Mouse (Mus musculus): ENCODE results near the gene Zfp827. TPM values are rescaled to one million over a fixed set of nuclear protein-coding genes. Genes with fewer than 3 reads are reported as not detected.

Zfp827 gene
- polyA plus RNA-seq, 1 experiment from 2014 or later, result 16.8 TPM

DNA sequence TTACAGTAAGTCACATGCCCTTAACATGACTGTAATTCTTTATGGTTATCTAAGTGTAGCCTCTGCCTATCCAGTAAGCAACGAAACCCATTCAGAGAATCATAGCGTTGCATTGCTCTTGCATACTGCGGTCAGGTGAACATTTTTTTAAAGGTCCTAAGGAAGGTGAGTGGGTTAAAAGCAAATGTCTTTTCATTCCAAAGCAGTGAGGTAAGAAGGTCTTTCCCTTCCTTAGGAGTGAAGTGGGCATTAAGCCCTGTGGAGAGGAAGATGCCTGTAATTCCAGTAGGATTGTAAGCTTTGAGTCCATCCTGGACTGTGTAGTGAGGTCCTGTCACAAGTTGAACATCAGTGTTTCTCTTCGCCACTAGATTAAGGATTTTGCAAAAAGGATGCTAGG lies 66.2 kb downstream of the Zfp827 start:
- no peak overlapping the region for H3K4me3 ChIP-seq (ENCODE audit: low read depth, low read length)
- H3K4me2 ChIP-seq (ENCODE audit: low read depth, low read length), result no peak overlapping the region
- peaks cover 4% of the 10 kb centered on the region for H3K36me3 ChIP-seq (ENCODE audit: control insufficient read depth, insufficient read depth, low read length)
- no peak for ATAC-seq (ENCODE audit: low read depth)
- H3K27ac ChIP-seq (ENCODE audit: low read depth, low read length), result no peak overlapping the region
- H3K4me1 ChIP-seq (ENCODE audit: control insufficient read depth, insufficient read depth, low read length), result no peaks in the 10 kb centered on the region
- no peak overlapping the region for H3K9ac ChIP-seq (replicated peaks; ENCODE audit: low read depth, low read length)
- H3K9me3 ChIP-seq (ENCODE audit: control insufficient read depth, low read length), result no peaks in the 10 kb centered on the region
- WGBS, result 97% methylated on average over 4 of the region's 4 CpGs
- no peaks in the 10 kb centered on the region for H3K27me3 ChIP-seq (ENCODE audit: control insufficient read depth, insufficient read depth, low read length)

DNA sequence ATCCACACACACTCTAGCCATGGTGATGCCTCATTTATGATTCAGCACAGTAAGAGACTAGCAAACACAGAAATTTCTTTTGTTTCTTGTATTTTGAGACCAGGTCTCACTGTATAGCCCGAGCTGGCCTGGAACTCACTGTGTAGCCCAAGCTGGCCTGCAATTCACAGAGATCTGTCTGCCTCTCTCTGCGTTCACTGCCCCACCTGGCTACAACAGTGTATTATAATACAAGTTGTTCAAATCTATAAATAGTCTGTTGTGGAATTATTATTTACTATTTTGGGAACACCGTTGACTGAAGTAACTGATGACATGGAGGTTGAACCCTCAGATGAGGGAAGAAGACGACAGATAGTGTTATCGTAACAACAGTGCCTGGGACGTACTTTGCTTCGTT lies 66.9 kb downstream of the Zfp827 start:
- Histone ChIP-seq H3K4me3 (ENCODE audit: low read depth, low read length) (no peak overlapping the region), H3K36me3 (ENCODE audit: control insufficient read depth, insufficient read depth, low read length) (peaks cover 4% of the 10 kb centered on the region), H3K4me2 (ENCODE audit: low read depth, low read length) (no peak overlapping the region), H3K27ac (ENCODE audit: low read depth, low read length) (no peak overlapping the region), H3K9ac (replicated peaks; ENCODE audit: low read depth, low read length) (no peak overlapping the region), H3K27me3 (ENCODE audit: control insufficient read depth, insufficient read depth, low read length) (no peaks in the 10 kb centered on the region), H3K4me1 (ENCODE audit: control insufficient read depth, insufficient read depth, low read length) (no peaks in the 10 kb centered on the region), H3K9me3 (ENCODE audit: control insufficient read depth, low read length) (no peaks in the 10 kb centered on the region)
- WGBS, result 94% methylated on average over 7 of the region's 7 CpGs
- no peak for ATAC-seq (ENCODE audit: low read depth)

DNA sequence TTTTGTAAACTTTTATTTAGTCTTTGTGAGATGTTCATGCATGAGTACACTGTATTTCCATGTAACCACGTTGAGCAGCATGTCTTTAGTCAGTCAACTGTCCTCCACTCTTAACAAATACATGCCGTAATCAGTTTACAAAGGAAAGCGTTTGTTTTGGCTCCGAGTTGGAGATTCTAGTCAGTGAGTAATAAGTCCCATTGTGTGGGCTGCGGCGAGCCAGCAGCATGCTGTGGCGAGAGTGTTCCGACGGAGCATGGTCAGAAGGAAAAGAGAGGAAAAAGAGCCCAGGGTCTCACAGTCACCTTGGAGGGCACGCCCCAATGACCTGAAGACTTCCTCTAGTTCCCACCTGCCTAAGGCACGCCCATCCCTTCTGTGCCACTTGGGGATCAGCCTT lies 68.7 kb downstream of the Zfp827 start:
- H3K4me2 ChIP-seq (ENCODE audit: low read depth, low read length), result no peak overlapping the region
- no peak for ATAC-seq (ENCODE audit: low read depth)
- H3K9me3 ChIP-seq (ENCODE audit: control insufficient read depth, low read length), result no peaks in the 10 kb centered on the region
- no peaks in the 10 kb centered on the region for H3K27me3 ChIP-seq (ENCODE audit: control insufficient read depth, insufficient read depth, low read length)
- 56% methylated on average over 11 of the region's 11 CpGs for WGBS
- H3K4me1 ChIP-seq (ENCODE audit: control insufficient read depth, insufficient read depth, low read length), result no peaks in the 10 kb centered on the region
- peaks cover under 1% of the 10 kb centered on the region for H3K36me3 ChIP-seq (ENCODE audit: control insufficient read depth, insufficient read depth, low read length)
- H3K4me3 ChIP-seq (ENCODE audit: low read depth, low read length), result no peak overlapping the region
- no peak overlapping the region for H3K27ac ChIP-seq (ENCODE audit: low read depth, low read length)
- no peak overlapping the region for H3K9ac ChIP-seq (replicated peaks; ENCODE audit: low read depth, low read length)

DNA sequence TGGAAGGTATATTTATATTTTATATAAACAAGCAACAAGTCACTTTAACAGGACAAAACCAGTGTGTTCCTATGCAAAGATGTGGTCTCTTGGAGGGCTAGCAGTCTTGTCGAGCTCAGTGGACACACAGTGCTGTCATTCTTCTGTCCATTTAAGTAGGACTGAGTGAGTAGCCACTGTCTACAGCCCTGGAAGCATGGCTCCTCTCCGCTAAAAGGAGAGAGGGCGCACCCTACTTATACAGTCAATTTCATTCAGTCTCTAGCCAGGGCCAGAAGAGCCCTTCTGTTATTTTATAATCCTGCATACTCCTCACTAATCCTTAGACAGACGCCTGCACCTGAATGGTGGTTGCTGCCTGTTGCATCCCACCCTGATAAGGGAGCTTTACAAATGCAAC lies 74.5 kb downstream of the Zfp827 start:
- Histone ChIP-seq H3K27me3 (ENCODE audit: control insufficient read depth, insufficient read depth, low read length) (no peaks in the 10 kb centered on the region), H3K27ac (ENCODE audit: low read depth, low read length) (no peak overlapping the region), H3K9ac (replicated peaks; ENCODE audit: low read depth, low read length) (no peak overlapping the region), H3K4me2 (ENCODE audit: low read depth, low read length) (no peak overlapping the region), H3K4me1 (ENCODE audit: control insufficient read depth, insufficient read depth, low read length) (0 out of 2 replicates have a peak, but pooled peaks cover 3% of the 10 kb centered on the region), H3K36me3 (ENCODE audit: control insufficient read depth, insufficient read depth, low read length) (no peaks in the 10 kb centered on the region), H3K9me3 (ENCODE audit: control insufficient read depth, low read length) (no peaks in the 10 kb centered on the region), H3K4me3 (ENCODE audit: low read depth, low read length) (no peak overlapping the region)
- ATAC-seq (ENCODE audit: low read depth), result no peak
- WGBS, result 80% methylated on average over 4 of the region's 4 CpGs

DNA sequence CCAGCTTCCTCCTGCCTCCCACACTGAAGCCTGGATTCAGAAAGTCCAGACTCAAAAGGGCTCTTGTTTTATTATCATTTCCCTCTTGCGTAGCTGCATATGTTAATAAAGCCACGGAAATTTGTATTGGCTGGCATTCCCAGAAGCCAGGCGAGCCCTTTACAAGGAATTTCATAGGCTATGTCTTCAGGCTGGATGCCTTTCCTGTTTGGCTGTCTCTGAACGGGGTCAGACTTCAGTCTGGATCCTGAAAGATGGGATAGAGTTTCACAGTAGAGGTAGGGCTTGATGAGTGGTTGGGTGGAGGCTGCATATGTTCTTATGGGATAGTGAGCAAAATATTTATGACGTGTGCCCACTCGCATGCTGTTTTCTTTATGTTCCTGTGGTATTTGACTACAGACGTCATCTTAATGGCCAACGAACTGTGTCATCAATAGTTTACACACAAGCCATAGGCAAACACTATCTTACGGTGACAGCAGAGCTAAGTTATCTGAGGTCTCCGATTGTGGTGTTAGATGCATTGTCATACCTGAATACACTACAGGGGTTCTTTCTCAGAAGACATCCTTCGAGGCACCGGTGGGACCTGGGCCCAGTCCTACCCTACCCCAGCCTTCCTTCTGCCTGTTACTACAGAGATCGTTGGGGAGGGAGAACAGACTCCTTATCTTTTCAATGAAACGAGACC lies 75.1 kb downstream of the Zfp827 start:
- H3K9ac ChIP-seq (replicated peaks; ENCODE audit: low read depth, low read length), result no peak overlapping the region
- ATAC-seq (ENCODE audit: low read depth), result no peak
- WGBS, result 78% methylated on average over 14 of the region's 14 CpGs
- 0 out of 2 replicates have a peak, but pooled peaks cover 3% of the 10 kb centered on the region for H3K4me1 ChIP-seq (ENCODE audit: control insufficient read depth, insufficient read depth, low read length)
- H3K9me3 ChIP-seq (ENCODE audit: control insufficient read depth, low read length), result no peaks in the 10 kb centered on the region
- H3K36me3 ChIP-seq (ENCODE audit: control insufficient read depth, insufficient read depth, low read length), result no peaks in the 10 kb centered on the region
- H3K27me3 ChIP-seq (ENCODE audit: control insufficient read depth, insufficient read depth, low read length), result no peaks in the 10 kb centered on the region
- no peak overlapping the region for H3K27ac ChIP-seq (ENCODE audit: low read depth, low read length)
- H3K4me2 ChIP-seq (ENCODE audit: low read depth, low read length), result no peak overlapping the region
- no peak overlapping the region for H3K4me3 ChIP-seq (ENCODE audit: low read depth, low read length)

DNA sequence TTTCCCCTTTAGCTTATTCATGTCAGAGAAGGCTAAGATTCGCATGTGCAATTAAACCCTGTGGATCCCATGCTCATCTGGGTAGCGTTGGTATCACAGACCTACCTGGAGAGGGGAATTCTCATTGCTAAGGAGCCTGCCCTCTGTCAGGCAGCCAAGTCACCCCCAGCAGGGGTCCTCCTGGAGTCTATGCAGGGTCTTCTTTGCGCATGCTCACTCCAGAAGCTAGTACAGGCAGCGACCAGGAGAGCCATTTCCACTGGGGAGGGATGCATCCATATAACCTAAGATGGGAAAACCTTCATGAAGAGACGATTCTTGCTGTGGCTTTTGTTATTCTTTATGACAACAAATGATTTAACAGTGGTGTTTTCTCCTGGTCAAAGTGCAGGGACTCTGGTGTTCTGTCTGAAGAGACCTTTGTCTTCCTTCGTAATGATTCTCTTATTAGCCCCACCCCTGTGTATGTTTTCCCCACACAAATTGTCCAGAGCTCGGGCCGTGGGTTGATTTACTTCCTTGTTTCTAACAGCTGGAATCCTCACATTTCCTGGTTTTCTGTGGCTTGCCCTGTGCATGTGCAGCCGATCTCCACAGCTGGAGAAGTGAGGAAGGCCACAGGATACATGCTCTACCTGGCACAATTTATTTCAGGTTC lies 75.8 kb downstream of the Zfp827 start:
- H3K9me3 ChIP-seq (ENCODE audit: control insufficient read depth, low read length), result no peaks in the 10 kb centered on the region
- no peaks in the 10 kb centered on the region for H3K27me3 ChIP-seq (ENCODE audit: control insufficient read depth, insufficient read depth, low read length)
- no peak overlapping the region for H3K9ac ChIP-seq (replicated peaks; ENCODE audit: low read depth, low read length)
- no peak for ATAC-seq (ENCODE audit: low read depth)
- no peak overlapping the region for H3K4me3 ChIP-seq (ENCODE audit: low read depth, low read length)
- H3K4me2 ChIP-seq (ENCODE audit: low read depth, low read length), result no peak overlapping the region
- 0 out of 2 replicates have a peak, but pooled peaks cover 3% of the 10 kb centered on the region for H3K4me1 ChIP-seq (ENCODE audit: control insufficient read depth, insufficient read depth, low read length)
- WGBS, result 60% methylated on average over 9 of the region's 9 CpGs
- no peak overlapping the region for H3K27ac ChIP-seq (ENCODE audit: low read depth, low read length)
- H3K36me3 ChIP-seq (ENCODE audit: control insufficient read depth, insufficient read depth, low read length), result no peaks in the 10 kb centered on the region

DNA sequence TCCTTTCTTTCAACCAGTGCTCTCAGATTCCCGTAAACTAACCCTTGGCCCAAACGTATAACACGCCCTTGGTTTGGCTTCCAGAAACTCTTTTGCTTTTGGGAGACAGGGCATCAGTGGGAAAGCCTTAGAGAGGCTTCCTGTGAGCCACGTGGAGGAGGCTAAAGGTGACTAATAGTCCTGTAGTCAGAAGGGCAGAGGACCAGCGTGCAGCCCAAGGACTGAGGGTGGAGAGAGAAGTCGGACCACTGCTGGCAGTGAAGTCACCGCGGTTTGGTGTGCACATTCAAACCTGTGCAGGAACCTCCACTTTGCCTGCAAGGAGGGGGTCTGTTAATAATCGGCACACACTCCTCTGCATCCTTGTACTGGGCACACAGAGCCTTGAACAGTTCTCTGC lies 76.4 kb downstream of the Zfp827 start:
- 0 out of 2 replicates have a peak, but pooled peaks cover 3% of the 10 kb centered on the region for H3K4me1 ChIP-seq (ENCODE audit: control insufficient read depth, insufficient read depth, low read length)
- WGBS, result 80% methylated on average over 9 of the region's 9 CpGs
- no peaks in the 10 kb centered on the region for H3K9me3 ChIP-seq (ENCODE audit: control insufficient read depth, low read length)
- H3K27ac ChIP-seq (ENCODE audit: low read depth, low read length), result no peak overlapping the region
- H3K4me3 ChIP-seq (ENCODE audit: low read depth, low read length), result no peak overlapping the region
- H3K36me3 ChIP-seq (ENCODE audit: control insufficient read depth, insufficient read depth, low read length), result no peaks in the 10 kb centered on the region
- no peak for ATAC-seq (ENCODE audit: low read depth)
- no peak overlapping the region for H3K4me2 ChIP-seq (ENCODE audit: low read depth, low read length)
- no peaks in the 10 kb centered on the region for H3K27me3 ChIP-seq (ENCODE audit: control insufficient read depth, insufficient read depth, low read length)
- H3K9ac ChIP-seq (replicated peaks; ENCODE audit: low read depth, low read length), result no peak overlapping the region

DNA sequence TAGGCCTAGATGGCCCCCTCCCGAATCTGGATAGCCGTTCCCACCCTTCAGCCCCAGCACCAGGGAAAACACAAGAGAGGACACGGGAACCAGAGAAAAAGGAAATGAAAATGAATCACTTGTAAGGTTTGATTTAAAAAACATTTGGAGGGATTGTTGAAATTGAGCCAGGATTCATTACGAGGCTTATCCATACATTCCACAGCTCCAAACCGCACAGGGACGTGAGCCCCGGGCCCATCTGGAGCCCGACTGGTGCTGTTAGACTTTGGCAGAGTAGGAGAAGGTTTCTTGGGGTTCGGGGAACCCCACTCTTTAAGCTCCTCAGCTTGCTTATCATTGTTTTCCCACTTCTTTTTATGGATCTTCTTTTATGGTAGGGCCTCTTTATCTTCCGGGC lies 76.9 kb downstream of the Zfp827 start:
- H3K36me3 ChIP-seq (ENCODE audit: control insufficient read depth, insufficient read depth, low read length), result no peaks in the 10 kb centered on the region
- H3K4me1 ChIP-seq (ENCODE audit: control insufficient read depth, insufficient read depth, low read length), result 0 out of 2 replicates have a peak, but pooled peaks cover 3% of the 10 kb centered on the region
- no peaks in the 10 kb centered on the region for H3K27me3 ChIP-seq (ENCODE audit: control insufficient read depth, insufficient read depth, low read length)
- H3K27ac ChIP-seq (ENCODE audit: low read depth, low read length), result no peak overlapping the region
- H3K9ac ChIP-seq (replicated peaks; ENCODE audit: low read depth, low read length), result no peak overlapping the region
- no peaks in the 10 kb centered on the region for H3K9me3 ChIP-seq (ENCODE audit: control insufficient read depth, low read length)
- no peak overlapping the region for H3K4me2 ChIP-seq (ENCODE audit: low read depth, low read length)
- ATAC-seq (ENCODE audit: low read depth), result no peak
- 70% methylated on average over 10 of the region's 10 CpGs for WGBS
- H3K4me3 ChIP-seq (ENCODE audit: low read depth, low read length), result no peak overlapping the region

DNA sequence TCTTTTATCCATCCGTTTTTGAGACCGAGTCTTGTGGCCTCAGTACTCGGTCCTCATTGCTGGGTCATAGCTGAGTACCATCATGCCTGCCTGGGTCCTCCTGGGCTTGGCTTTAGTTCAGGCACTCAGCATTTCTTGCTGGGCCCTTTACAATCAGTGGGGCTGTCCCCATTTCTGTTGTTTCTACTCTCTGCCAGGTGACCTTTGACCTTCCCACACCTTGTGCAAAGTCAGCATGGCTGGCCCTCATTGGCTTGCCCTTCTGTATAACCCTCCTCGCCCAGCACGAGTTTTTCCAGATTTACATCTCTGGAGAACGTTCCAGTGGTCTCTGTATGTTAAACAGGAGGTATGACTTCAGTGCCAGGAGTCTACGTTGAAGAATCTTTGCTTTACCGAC lies 83.2 kb downstream of the Zfp827 start:
- Histone ChIP-seq H3K27ac (ENCODE audit: low read depth, low read length) (no peak overlapping the region), H3K4me2 (ENCODE audit: low read depth, low read length) (no peak overlapping the region), H3K4me1 (ENCODE audit: control insufficient read depth, insufficient read depth, low read length) (no peaks in the 10 kb centered on the region), H3K27me3 (ENCODE audit: control insufficient read depth, insufficient read depth, low read length) (no peaks in the 10 kb centered on the region), H3K36me3 (ENCODE audit: control insufficient read depth, insufficient read depth, low read length) (no peaks in the 10 kb centered on the region), H3K4me3 (ENCODE audit: low read depth, low read length) (no peak overlapping the region), H3K9ac (replicated peaks; ENCODE audit: low read depth, low read length) (no peak overlapping the region), H3K9me3 (ENCODE audit: control insufficient read depth, low read length) (no peaks in the 10 kb centered on the region)
- WGBS, result 92% methylated on average over 8 of the region's 8 CpGs
- no peak for ATAC-seq (ENCODE audit: low read depth)

All from neural tube, embryonic 14.5 days (tissue).